Mouse (Mus musculus) liver, embryonic 14.5 days (tissue): ENCODE data around the gene Flcn. TPM values are rescaled to one million over a fixed set of nuclear protein-coding genes. Genes with fewer than 3 reads are reported as not detected.

ENCODE experiments used
- ATAC-seq: fragments of 200-750 bp; cut with Nextera tagmentation; 2 replicates; pipeline ENCODE4 v1.8.0; 2017; ENCODE audit warnings: moderate number of reproducible peaks, mild to moderate bottlenecking, moderate library complexity; ENCODE audit not compliant: insufficient read depth
- DNase-seq, 3 experiments: peaks; one replicate each; pipeline ENCODE4 v3.0.0-alpha.2; 2012 to 2013; ENCODE audit warnings: low read depth in 3 of 3, low spot score in 3 of 3
- H3K27ac ChIP-seq: fragments of 300-500 bp; sonication (generic); 2 replicates; pipeline ENCODE4 v1.5.1; 2014; ENCODE audit warnings: moderate library complexity, mild to moderate bottlenecking, control low read depth, inconsistent platforms
- H3K27me3 ChIP-seq: fragments of 300-500 bp; sonication (generic); 2 replicates; pipeline ENCODE4 v1.6.1; 2014; ENCODE audit warnings: mild to moderate bottlenecking, low read length, moderate library complexity; ENCODE audit not compliant: control insufficient read depth, insufficient read depth
- H3K36me3 ChIP-seq: fragments of 300-500 bp; sonication (generic); replicated peaks from 2 replicates; pipeline ENCODE4 v1.6.1; 2014; ENCODE audit warnings: low read depth; ENCODE audit not compliant: control insufficient read depth, insufficient read depth
- H3K4me1 ChIP-seq, 2 experiments: fragments of 200-500 bp in 1 of 2; fragments of 300-500 bp in 1 of 2; sonication (generic) in 1 of 2; replicated peaks; 2 replicates each; pipeline ENCODE4 v1.6.1; 2012 to 2014; ENCODE audit warnings: antibody characterized with exemption in 1 of 2, inconsistent platforms in 1 of 2, low read length in 1 of 2; ENCODE audit not compliant: control insufficient read depth in 2 of 2, insufficient read depth in 2 of 2
- H3K4me2 ChIP-seq: fragments of 300-500 bp; sonication (generic); 2 replicates; pipeline ENCODE4 v1.6.1; 2014; ENCODE audit warnings: low read depth, mild to moderate bottlenecking, control low read depth, moderate library complexity
- H3K4me3 ChIP-seq, 2 experiments: fragments of 200-500 bp in 1 of 2; fragments of 300-500 bp in 1 of 2; sonication (generic) in 1 of 2; 2 replicates each; pipeline ENCODE4 v1.5.1; 2012 to 2014; ENCODE audit warnings: low read depth in 2 of 2, low read length in 2 of 2, mild to moderate bottlenecking in 2 of 2, control low read depth in 1 of 2, inconsistent platforms in 1 of 2, moderate library complexity in 1 of 2; ENCODE audit not compliant: insufficient read depth in 1 of 2
- H3K9ac ChIP-seq: fragments of 300-500 bp; sonication (generic); replicated peaks from 2 replicates; pipeline ENCODE4 v1.6.1; 2014; ENCODE audit warnings: mild to moderate bottlenecking, control low read depth, moderate library complexity
- H3K9me3 ChIP-seq: fragments of 300-500 bp; sonication (generic); 2 replicates; pipeline ENCODE4 v1.6.1; 2016; ENCODE audit warnings: low read length, mixed read lengths; ENCODE audit not compliant: control insufficient read depth
- CTCF ChIP-seq: IDR thresholded peaks from 2 replicates; pipeline ENCODE4 v1.5.1; 2016; ENCODE audit warnings: antibody characterized with exemption, low read depth, control low read depth
- EP300 ChIP-seq: IDR thresholded peaks from 2 replicates; pipeline ENCODE4 v1.6.1; 2016; ENCODE audit warnings: antibody characterized with exemption, low read depth
- WGBS: fragments of 180-500 bp; shearing (Covaris S2); extraction: QIAGEN DNeasy Blood & Tissue Kit; methylation state at CpG from one replicate; pipeline ENCODE4 v1.1.7; 2014; ENCODE audit not compliant: insufficient replicate concordance; 5-methylcytosine and 5-hydroxymethylcytosine counted together
- polyA plus RNA-seq, 2 experiments: library from polyadenylated mRNA; depleted of rRNA in 1 of 2; stranded (reverse) in 1 of 2; unstranded in 1 of 2; fragments of >200 nt; fragmentation: Nextera tagmentation in 1 of 2; extraction: Ambion mirVana in 1 of 2; gene quantifications; 2 replicates each; pipeline versions ENCODE4 v1.2.1 to v1.2.3; 2012 to 2014

The Flcn gene
- polyA plus RNA-seq, 2 experiments: 7.2 to 11.1 TPM

- Histone ChIP-seq H3K4me1 (no peaks in the 10 kb centered on the region), H3K36me3 (peaks cover 5% of the 10 kb centered on the region), H3K27me3 (no peaks in the 10 kb centered on the region), H3K9me3 (no peaks in the 10 kb centered on the region), H3K4me3 (no peak overlapping the region), H3K4me2 (no peak overlapping the region), H3K27ac (no peak overlapping the region), H3K9ac (no peak overlapping the region)
- DNase-seq: no peak
- WGBS: 75% methylated on average over 4 of the region's 4 CpGs
- no peak for ATAC-seq
- TF ChIP-seq EP300: no peak
Measured at GRCm38 (mm10) chr11:59772902-59773301, 36.9 kb downstream of the Flcn start.

GRCm38 (mm10) chr11:59772291-59772690 lies 37.5 kb downstream of the Flcn start:
- Histone ChIP-seq H3K9me3 (no peaks in the 10 kb centered on the region), H3K9ac (no peak overlapping the region), H3K27me3 (no peaks in the 10 kb centered on the region), H3K36me3 (peaks cover 5% of the 10 kb centered on the region), H3K4me2 (no peak overlapping the region), H3K27ac (no peak overlapping the region), H3K4me3 (no peak overlapping the region), H3K4me1 (no peaks in the 10 kb centered on the region)
- no peak for ATAC-seq
- DNase-seq: no peak
- TF ChIP-seq EP300 (no peak), CTCF (no peak)
- WGBS: 62% methylated on average over 2 of the region's 2 CpGs

- no peak overlapping the region for H3K4me3 ChIP-seq
- H3K36me3 ChIP-seq: peaks cover 7% of the 10 kb centered on the region
- TF ChIP-seq EP300: no peak
- no peak for TF ChIP-seq CTCF
- ATAC-seq (no peak), DNase-seq (no peak)
- no peaks in the 10 kb centered on the region for H3K9me3 ChIP-seq
- no peak overlapping the region for H3K9ac ChIP-seq
- H3K4me1 ChIP-seq: no peaks in the 10 kb centered on the region
- no peak overlapping the region for H3K4me2 ChIP-seq
- no peaks in the 10 kb centered on the region for H3K27me3 ChIP-seq
- WGBS: 35% methylated on average over 7 of the region's 7 CpGs
- H3K27ac ChIP-seq: no peak overlapping the region
Measured at GRCm38 (mm10) chr11:59770753-59771152, 39.1 kb downstream of the Flcn start.

- Histone ChIP-seq H3K4me2 (no peak overlapping the region), H3K27me3 (no peaks in the 10 kb centered on the region), H3K4me3 (no peak overlapping the region), H3K9ac (no peak overlapping the region), H3K4me1 (no peaks in the 10 kb centered on the region), H3K27ac (no peak overlapping the region), H3K36me3 (peaks cover 7% of the 10 kb centered on the region), H3K9me3 (no peaks in the 10 kb centered on the region)
- ATAC-seq: no peak
- TF ChIP-seq EP300: no peak
- no peak for TF ChIP-seq CTCF
- 59% methylated on average over 6 of the region's 6 CpGs for WGBS
- no peak for DNase-seq
Measured at GRCm38 (mm10) chr11:59769738-59770137, 40.1 kb downstream of the Flcn start.

GRCm38 (mm10) chr11:59769307-59769706 lies 40.5 kb downstream of the Flcn start:
- Histone ChIP-seq H3K27me3 (no peaks in the 10 kb centered on the region), H3K9ac (no peak overlapping the region), H3K4me2 (no peak overlapping the region), H3K27ac (no peak overlapping the region), H3K9me3 (no peaks in the 10 kb centered on the region), H3K4me3 (no peak overlapping the region), H3K4me1 (no peaks in the 10 kb centered on the region), H3K36me3 (peaks cover 10% of the 10 kb centered on the region)
- TF ChIP-seq EP300: no peak
- 76% methylated on average over 2 of the region's 2 CpGs for WGBS
- ATAC-seq: no peak
- DNase-seq: no peak
